Mouse (Mus musculus): ENCODE results near the gene Nup98. TPM values are rescaled to one million over a fixed set of nuclear protein-coding genes. Genes with fewer than 3 reads are reported as not detected.

The Nup98 gene
- 45.2 and 46.8 TPM in 2 replicates for polyA plus RNA-seq (2016; fragmentation: Nextera tagmentation; extraction: Ambion mirVana)

DNA sequence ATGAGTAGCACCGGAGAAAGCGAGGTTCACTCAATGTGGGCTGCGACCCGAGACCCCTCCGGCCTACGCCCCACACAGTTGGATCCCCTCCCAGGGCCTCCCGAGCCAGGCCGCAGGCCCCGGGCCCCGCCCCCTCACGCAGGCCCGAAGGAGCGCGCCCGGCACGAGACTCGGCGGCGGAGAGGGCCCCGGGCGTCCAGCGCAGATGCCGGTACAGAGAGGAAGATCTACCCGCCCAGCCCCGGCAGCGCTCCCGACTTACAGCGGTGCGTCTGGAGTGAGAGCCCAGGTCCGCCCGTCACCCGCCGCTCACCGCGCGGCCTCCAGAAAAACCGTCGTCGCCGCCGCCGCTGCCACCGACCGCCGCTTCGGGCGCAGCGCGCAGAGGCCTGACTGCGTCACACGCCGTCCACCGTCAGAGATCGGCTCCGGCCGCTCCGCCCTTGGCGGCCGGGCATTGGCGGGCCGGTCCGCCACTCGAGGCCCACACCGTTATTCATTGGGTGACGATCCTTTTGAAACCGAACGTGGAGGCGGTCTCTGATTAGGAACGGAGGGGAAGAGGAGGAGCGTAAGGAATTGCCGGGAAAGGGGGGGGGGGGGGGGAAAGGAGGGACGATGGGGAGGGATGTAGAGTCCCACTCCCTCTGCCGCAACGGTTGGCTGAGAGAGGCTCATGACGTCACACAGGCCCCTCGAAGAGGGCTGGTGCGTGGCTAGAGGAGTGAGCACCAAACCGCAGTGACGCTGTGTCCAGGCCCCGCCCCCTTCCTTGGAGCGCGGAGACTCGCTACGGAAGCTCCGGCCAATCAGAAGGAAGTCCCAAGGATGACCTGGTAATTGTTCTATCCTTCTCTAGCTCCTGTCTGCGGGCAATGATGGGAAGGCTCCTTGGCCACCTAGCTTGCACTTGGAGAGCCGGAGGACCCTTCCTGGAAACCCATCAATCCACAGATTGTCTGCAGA is at the start of gene Nup98, which contains the start of gene Pgap2:
Nup98 (minus strand) TSS at position 421 of the 966 bp plus-strand sequence.
Pgap2 (plus strand) TSS at position 453 of the 966 bp plus-strand sequence.
- WGBS, result under 1% methylated on average over 79 of the region's 87 CpGs
- Histone ChIP-seq H3K4me2 (peak within 1 kb of the TSS; percentile 84), H3K9me3 (no peaks in the 10 kb centered on the region), H3K36me3 (replicated peaks) (no peaks in the 10 kb centered on the region), H3K4me3 (replicated peaks) (peak within 1 kb of the TSS; percentile 86), H3K4me1 (peaks cover 13% of the 10 kb centered on the region), H3K27ac (peak within 1 kb of the TSS; percentile 94), H3K27me3 (no peaks in the 10 kb centered on the region), H3K9ac (peak within 1 kb of the TSS; percentile 87)
- ATAC-seq (ENCODE audit: low FRiP score), result peak; percentile 98

- 79% methylated on average over 3 of the region's 3 CpGs for WGBS
- no peak for ATAC-seq (ENCODE audit: low FRiP score)
- no peak overlapping the region for H3K27ac ChIP-seq
- H3K36me3 ChIP-seq (replicated peaks), result no peaks in the 10 kb centered on the region
- no peaks in the 10 kb centered on the region for H3K27me3 ChIP-seq
- H3K4me1 ChIP-seq, result no peaks in the 10 kb centered on the region
- no peak overlapping the region for H3K9ac ChIP-seq
- no peak overlapping the region for H3K4me3 ChIP-seq (replicated peaks)
- H3K9me3 ChIP-seq, result no peaks in the 10 kb centered on the region
- H3K4me2 ChIP-seq, result no peak overlapping the region
Observed at GRCm38 (mm10) chr7:102258753-102259152, 48.8 kb upstream of the Nup98 start.

DNA sequence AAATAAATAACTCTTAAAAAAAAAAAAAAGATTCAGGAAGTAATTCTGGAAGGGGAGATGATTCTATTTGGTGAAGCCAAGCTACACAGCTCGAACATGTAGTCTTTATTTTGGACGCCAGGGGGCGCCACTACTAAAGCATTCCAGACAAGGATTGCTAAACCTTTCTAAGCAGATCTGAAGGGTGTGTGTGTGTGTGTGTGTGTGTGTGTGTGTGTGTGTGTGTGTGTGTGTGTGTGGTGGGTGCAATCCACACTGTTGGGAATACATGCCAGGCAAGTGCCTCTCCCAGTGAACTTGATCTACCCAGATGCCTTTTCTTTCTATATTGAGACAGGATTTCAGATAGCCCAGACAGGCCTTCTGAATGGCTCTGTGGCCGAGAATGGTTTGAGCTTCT is 48.2 kb upstream of the Nup98 start:
- no peaks in the 10 kb centered on the region for H3K27me3 ChIP-seq
- H3K36me3 ChIP-seq (replicated peaks), result no peaks in the 10 kb centered on the region
- H3K4me2 ChIP-seq, result no peak overlapping the region
- no peak overlapping the region for H3K4me3 ChIP-seq (replicated peaks)
- no peaks in the 10 kb centered on the region for H3K9me3 ChIP-seq
- WGBS, result 13% methylated on average over 4 of the region's 4 CpGs
- H3K9ac ChIP-seq, result no peak overlapping the region
- H3K27ac ChIP-seq, result no peak overlapping the region
- no peaks in the 10 kb centered on the region for H3K4me1 ChIP-seq
- peak; percentile 70; the same call in 1 of the 2 replicates for ATAC-seq (ENCODE audit: low FRiP score)

- Histone ChIP-seq H3K27ac (no peak overlapping the region), H3K4me1 (no peaks in the 10 kb centered on the region), H3K9ac (no peak overlapping the region), H3K36me3 (replicated peaks) (no peaks in the 10 kb centered on the region), H3K27me3 (no peaks in the 10 kb centered on the region), H3K4me3 (replicated peaks) (no peak overlapping the region), H3K4me2 (no peak overlapping the region), H3K9me3 (no peaks in the 10 kb centered on the region)
- WGBS, result 78% methylated on average over 3 of the region's 3 CpGs
- no peak for ATAC-seq (ENCODE audit: low FRiP score)
Observed at GRCm38 (mm10) chr7:102256636-102257035, 46.7 kb upstream of the Nup98 start.

DNA sequence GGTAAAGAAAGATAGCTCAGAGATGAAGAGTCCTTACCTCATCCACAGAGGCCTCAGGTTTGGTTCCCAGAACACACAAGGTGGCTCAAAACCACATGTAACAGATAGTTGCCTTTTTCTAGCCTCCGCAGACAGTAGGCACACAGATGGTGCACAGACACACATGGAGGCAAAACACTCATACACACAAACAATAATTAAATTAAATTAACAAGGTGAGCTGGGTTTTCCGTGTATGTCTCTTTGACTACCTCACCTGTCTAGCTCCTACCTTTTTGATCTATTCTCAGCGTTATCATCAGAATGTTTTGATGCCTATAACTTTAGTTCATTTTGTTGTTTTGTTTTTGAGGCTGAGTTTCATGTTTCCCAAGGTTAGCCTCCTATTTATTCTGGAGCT is 46.0 kb upstream of the Nup98 start, which contains the start of gene Rhog:
Rhog (minus strand) TSS at position 101 of the 400 bp plus-strand sequence.
- Histone ChIP-seq H3K4me3 (replicated peaks) (no peak within 1 kb of the TSS), H3K36me3 (replicated peaks) (no peaks in the 10 kb centered on the region), H3K4me1 (no peaks in the 10 kb centered on the region), H3K27me3 (no peaks in the 10 kb centered on the region), H3K4me2 (no peak within 1 kb of the TSS), H3K9me3 (no peaks in the 10 kb centered on the region), H3K27ac (no peak within 1 kb of the TSS), H3K9ac (no peak within 1 kb of the TSS)
- ATAC-seq (ENCODE audit: low FRiP score), result no peak
- 82% methylated on average over 3 of the region's 3 CpGs for WGBS

DNA sequence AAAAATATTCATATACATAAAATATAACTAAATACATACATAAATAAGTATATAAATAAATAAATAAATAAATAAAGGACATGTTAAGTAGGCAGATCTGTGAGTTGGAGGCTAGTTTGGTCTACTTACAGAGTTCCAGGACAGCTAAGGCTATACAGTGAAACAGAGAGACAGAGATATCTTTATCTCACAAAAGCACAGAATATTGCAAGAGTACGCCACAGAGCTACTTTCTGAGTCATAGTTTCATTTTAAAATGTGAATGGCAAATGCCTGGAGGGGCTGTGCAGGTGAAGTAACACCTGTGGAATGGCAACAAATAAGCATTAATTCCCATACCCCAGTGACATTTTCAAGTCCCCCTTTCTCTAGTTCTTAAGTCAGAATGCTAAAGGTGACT is 43.7 kb upstream of the Nup98 start:
- Histone ChIP-seq H3K4me3 (replicated peaks) (no peak overlapping the region), H3K4me1 (peaks cover 9% of the 10 kb centered on the region), H3K27me3 (no peaks in the 10 kb centered on the region), H3K27ac (no peak overlapping the region), H3K36me3 (replicated peaks) (no peaks in the 10 kb centered on the region), H3K4me2 (no peak overlapping the region), H3K9me3 (no peaks in the 10 kb centered on the region), H3K9ac (no peak overlapping the region)
- no peak for ATAC-seq (ENCODE audit: low FRiP score)
- WGBS, result 96% methylated on average over 1 of the region's 1 CpGs

DNA sequence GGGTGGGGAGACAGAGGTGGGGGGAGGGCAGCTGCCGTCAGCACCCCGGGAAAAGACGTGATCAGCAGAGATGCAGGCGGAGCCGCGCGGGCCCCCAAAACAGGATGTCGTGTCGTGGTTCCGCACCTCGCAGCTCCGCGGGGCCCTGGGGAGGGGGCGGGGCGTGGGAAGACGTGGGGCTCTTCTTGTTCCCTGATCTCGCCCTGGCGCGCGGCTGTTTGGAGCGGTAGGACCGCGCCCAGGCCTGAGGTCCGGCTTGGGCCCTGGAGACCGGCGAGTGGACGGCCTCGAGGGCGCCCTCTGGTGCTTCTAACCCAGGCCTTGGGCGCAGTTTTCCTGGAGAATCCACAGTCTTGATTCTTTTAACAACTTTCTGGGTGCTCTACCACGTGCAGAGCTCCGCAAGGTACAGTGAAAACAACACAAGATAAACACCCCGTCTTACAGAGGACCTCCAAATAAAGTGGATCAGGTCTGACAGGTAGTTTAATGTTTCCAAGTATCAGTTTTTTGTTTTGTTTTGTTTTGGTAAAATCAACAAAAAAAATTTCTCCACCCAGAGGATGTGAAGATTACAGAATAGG is 40.7 kb upstream of the Nup98 start:
- no peaks in the 10 kb centered on the region for H3K27me3 ChIP-seq
- no peaks in the 10 kb centered on the region for H3K36me3 ChIP-seq (replicated peaks)
- under 1% methylated on average over 33 of the region's 33 CpGs for WGBS
- peak overlapping the region; percentile 91 for H3K4me2 ChIP-seq
- H3K4me3 ChIP-seq (replicated peaks), result peak overlapping the region; percentile 81
- H3K9ac ChIP-seq, result peak overlapping the region; percentile 85
- peak; percentile 83 for ATAC-seq (ENCODE audit: low FRiP score)
- no peaks in the 10 kb centered on the region for H3K9me3 ChIP-seq
- H3K27ac ChIP-seq, result peak overlapping the region; percentile 84
- H3K4me1 ChIP-seq, result peaks cover 38% of the 10 kb centered on the region

DNA sequence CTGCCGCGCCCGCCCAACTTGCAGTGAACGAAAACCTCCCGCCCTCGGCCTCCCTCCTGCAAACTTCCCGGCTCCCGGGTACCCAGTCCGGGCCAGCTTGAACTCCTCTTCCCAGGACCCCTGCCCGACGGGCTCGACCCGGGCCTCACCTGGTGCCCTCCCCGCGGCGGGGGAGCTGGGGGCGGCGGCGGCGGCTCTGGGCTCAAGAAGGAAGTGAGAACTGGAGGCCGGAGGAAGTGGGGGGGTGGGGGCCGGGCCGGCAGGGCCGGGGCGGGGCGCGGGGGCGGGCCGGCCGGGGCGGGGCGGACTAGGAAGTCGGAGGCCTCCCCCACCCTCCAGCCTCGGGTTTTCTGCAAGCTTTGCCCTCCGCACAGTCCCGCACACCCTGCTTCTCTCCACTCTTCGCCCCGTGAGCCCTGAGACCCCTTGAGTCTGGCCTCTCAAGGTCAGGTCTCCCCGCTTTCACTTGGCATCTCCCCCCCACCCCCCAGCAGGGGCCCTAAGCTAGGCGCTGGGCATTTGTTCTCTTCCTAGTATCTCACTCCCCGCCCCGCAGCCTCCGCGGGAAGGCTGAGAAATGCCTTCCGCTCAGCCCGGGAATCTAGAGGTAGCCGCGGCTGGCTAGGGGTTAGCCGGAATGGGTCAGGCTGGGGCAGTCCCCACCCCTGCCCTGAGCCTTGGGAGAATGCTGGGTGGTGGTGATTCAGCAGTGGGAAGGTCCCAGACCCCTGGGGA is 40.1 kb upstream of the Nup98 start:
- no peaks in the 10 kb centered on the region for H3K9me3 ChIP-seq
- peak overlapping the region; percentile 81 for H3K4me3 ChIP-seq (replicated peaks)
- peak overlapping the region; percentile 91 for H3K4me2 ChIP-seq
- ATAC-seq (ENCODE audit: low FRiP score), result peak; percentile 78
- WGBS, result under 1% methylated on average over 32 of the region's 49 CpGs
- H3K27ac ChIP-seq, result peak overlapping the region; percentile 84
- no peaks in the 10 kb centered on the region for H3K27me3 ChIP-seq
- no peaks in the 10 kb centered on the region for H3K36me3 ChIP-seq (replicated peaks)
- peaks cover 39% of the 10 kb centered on the region for H3K4me1 ChIP-seq
- H3K9ac ChIP-seq, result peak overlapping the region; percentile 85

- peak overlapping the region; percentile 84 for H3K27ac ChIP-seq
- ATAC-seq (ENCODE audit: low FRiP score), result peak; percentile 30
- H3K9ac ChIP-seq, result peak overlapping the region; percentile 85
- WGBS, result under 1% methylated on average over 23 of the region's 23 CpGs
- no peaks in the 10 kb centered on the region for H3K36me3 ChIP-seq (replicated peaks)
- H3K27me3 ChIP-seq, result no peaks in the 10 kb centered on the region
- H3K4me2 ChIP-seq, result peak overlapping the region; percentile 91
- H3K9me3 ChIP-seq, result no peaks in the 10 kb centered on the region
- H3K4me3 ChIP-seq (replicated peaks), result peak overlapping the region; percentile 81
- H3K4me1 ChIP-seq, result peaks cover 39% of the 10 kb centered on the region
Observed at GRCm38 (mm10) chr7:102249531-102249895, 39.5 kb upstream of the Nup98 start.

DNA sequence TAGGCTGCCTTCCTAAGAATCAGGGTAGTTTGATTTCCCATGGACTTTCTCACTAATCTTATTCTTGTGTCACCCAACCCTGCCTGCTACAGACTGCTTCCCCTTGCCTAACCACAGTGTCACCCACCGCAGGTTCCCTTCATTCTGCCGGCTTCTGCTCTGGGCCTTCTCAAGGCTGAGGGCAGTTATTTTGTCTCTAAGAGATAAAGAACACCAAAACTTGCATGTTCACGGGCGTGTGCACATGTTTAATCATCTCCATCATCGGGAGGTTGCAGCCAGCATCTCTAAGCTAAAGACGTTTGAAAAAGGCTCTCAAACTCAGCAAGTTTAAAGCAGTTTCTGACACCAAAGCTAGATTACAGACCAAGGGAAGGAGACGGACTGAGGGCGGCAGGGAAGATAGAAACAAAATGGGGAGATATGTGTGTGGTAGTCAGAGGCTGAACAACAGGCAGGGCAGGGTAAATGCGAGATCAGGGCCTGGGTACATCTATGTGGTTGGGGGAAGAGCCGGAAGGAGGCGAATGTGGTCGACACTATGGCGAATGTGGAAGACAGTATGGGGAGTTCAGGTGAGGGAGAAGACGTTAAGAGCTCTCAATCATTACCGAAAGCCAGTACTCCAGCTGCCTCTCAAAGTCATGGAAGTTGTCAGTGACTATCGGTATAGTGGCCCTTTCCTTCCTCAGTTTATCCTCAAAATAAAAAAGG is 38.9 kb upstream of the Nup98 start:
- peak overlapping the region; percentile 81 for H3K4me3 ChIP-seq (replicated peaks)
- H3K27me3 ChIP-seq, result no peaks in the 10 kb centered on the region
- peak overlapping the region; percentile 91 for H3K4me2 ChIP-seq
- H3K36me3 ChIP-seq (replicated peaks), result no peaks in the 10 kb centered on the region
- H3K27ac ChIP-seq, result no peak overlapping the region
- ATAC-seq (ENCODE audit: low FRiP score), result no peak
- WGBS, result 25% methylated on average over 16 of the region's 16 CpGs
- peaks cover 39% of the 10 kb centered on the region for H3K4me1 ChIP-seq
- peak overlapping the region; percentile 85 for H3K9ac ChIP-seq
- H3K9me3 ChIP-seq, result no peaks in the 10 kb centered on the region

GRCm38 (mm10) chr7:102246956-102247797 is 37.2 kb upstream of the Nup98 start:
- no peaks in the 10 kb centered on the region for H3K9me3 ChIP-seq
- peaks cover 39% of the 10 kb centered on the region for H3K4me1 ChIP-seq
- no peak overlapping the region for H3K4me2 ChIP-seq
- 56% methylated on average over 12 of the region's 12 CpGs for WGBS
- no peak for ATAC-seq (ENCODE audit: low FRiP score)
- H3K4me3 ChIP-seq (replicated peaks), result no peak overlapping the region
- no peaks in the 10 kb centered on the region for H3K27me3 ChIP-seq
- peak overlapping the region; percentile 25; the same call in 1 of the 2 replicates for H3K9ac ChIP-seq
- H3K36me3 ChIP-seq (replicated peaks), result no peaks in the 10 kb centered on the region
- H3K27ac ChIP-seq, result no peak overlapping the region
